Mouse (Mus musculus) embryonic fibroblast, embryonic 13.5 days (primary cell): ENCODE results near the gene Naaladl2.

ENCODE experiments used
- CTCF ChIP-seq: IDR thresholded peaks from 2 replicates; pipeline ENCODE4 v1.5.1; 2011; ENCODE audit warnings: mild to moderate bottlenecking, control low read depth, low read length, moderate library complexity, borderline replicate concordance; ENCODE audit not compliant: insufficient read depth
- POLR2A ChIP-seq: IDR thresholded peaks from 2 replicates; pipeline ENCODE4 v1.6.1; 2011; ENCODE audit warnings: low read depth, mild to moderate bottlenecking, control low read depth, low read length, moderate library complexity

GRCm38 (mm10) chr3:24553701-24554100 is 590.4 kb downstream of the Naaladl2 start:
- TF ChIP-seq CTCF (no peak), POLR2A (no peak)
